Mouse (Mus musculus) midbrain, embryonic 15.5 days (tissue): ENCODE measurements around the gene Srrm3. TPM values are rescaled to one million over a fixed set of nuclear protein-coding genes. Genes with fewer than 3 reads are reported as not detected.

ENCODE experiments used
- ATAC-seq: fragments of 200-750 bp; cut with Nextera tagmentation; replicated peaks from 2 replicates; pipeline ENCODE4 v1.8.0; 2017; ENCODE audit warnings: moderate TSS enrichment
- H3K27ac ChIP-seq: fragments of 300-500 bp; sonication (generic); 2 replicates; pipeline ENCODE4 v1.5.1; 2015; ENCODE audit warnings: mild to moderate bottlenecking, inconsistent platforms
- H3K27me3 ChIP-seq: fragments of 300-500 bp; sonication (generic); replicated peaks from 2 replicates; pipeline ENCODE4 v1.6.1; 2015; ENCODE audit warnings: inconsistent platforms
- H3K36me3 ChIP-seq: fragments of 300-500 bp; sonication (generic); replicated peaks from 2 replicates; pipeline ENCODE4 v1.6.1; 2015; ENCODE audit warnings: inconsistent platforms
- H3K4me1 ChIP-seq: fragments of 300-500 bp; sonication (generic); 2 replicates; pipeline ENCODE4 v1.6.1; 2015; ENCODE audit warnings: inconsistent platforms
- H3K4me2 ChIP-seq: fragments of 300-500 bp; sonication (generic); 2 replicates; pipeline ENCODE4 v1.6.1; 2015; ENCODE audit warnings: inconsistent platforms, mild to moderate bottlenecking, moderate library complexity
- H3K4me3 ChIP-seq: fragments of 300-500 bp; sonication (generic); 2 replicates; pipeline ENCODE4 v1.5.1; 2015; ENCODE audit warnings: mild to moderate bottlenecking, inconsistent platforms
- H3K9ac ChIP-seq: fragments of 300-500 bp; sonication (generic); 2 replicates; pipeline ENCODE4 v1.6.1; 2015; ENCODE audit warnings: mild to moderate bottlenecking, inconsistent platforms
- H3K9me3 ChIP-seq: fragments of 300-500 bp; sonication (generic); 2 replicates; pipeline ENCODE4 v1.6.1; 2016; ENCODE audit warnings: inconsistent platforms
- WGBS: fragments of 180-500 bp; shearing (Covaris S2); methylation state at CpG from one replicate; pipeline ENCODE4 v1.1.7; 2015; ENCODE audit warnings: mixed read lengths; 5-methylcytosine and 5-hydroxymethylcytosine counted together
- polyA plus RNA-seq: library from polyadenylated mRNA; unstranded; fragments of >200 nt; fragmentation: Nextera tagmentation; extraction: Ambion mirVana; gene quantifications from 2 replicates; pipeline ENCODE4 v1.2.1, GENCODE M21; 2015

Gene Srrm3
- polyA plus RNA-seq, 1 experiment from 2014 or later, result 111 TPM

DNA sequence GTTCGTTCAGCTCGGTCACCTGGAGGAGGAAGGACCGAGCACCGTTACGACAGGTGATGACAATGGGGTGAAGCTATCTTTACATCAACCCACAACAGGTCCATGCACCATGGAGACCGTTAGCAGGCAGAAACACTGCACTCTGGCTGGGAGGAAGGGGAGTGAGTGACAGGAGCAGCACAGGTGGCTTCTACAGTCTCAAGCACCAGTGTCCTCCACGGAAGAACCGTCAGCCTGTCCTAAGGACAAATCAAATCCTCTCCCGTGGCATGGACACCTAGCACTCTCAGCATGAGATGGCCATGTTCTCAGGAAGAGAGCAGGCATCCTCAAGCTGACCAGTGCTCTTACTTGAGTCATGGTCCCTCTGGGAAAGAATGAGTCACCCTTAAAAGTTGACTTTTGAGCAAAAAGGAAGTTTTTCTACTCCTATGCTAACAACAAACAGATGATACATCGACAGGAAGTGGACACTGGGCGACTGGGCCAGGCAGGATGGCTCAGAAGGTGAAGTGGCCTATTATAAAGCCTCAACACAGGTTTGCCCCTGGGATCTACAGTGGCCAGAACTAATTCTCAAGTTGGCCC lies 105.0 kb downstream of the Srrm3 start:
- ATAC-seq, result no peak
- Histone ChIP-seq H3K27ac (no peak overlapping the region), H3K4me2 (no peak overlapping the region), H3K4me3 (no peak overlapping the region), H3K9me3 (no peaks in the 10 kb centered on the region), H3K4me1 (0 out of 2 replicates have a peak, but pooled peaks cover 9% of the 10 kb centered on the region), H3K9ac (no peak overlapping the region), H3K27me3 (no peaks in the 10 kb centered on the region), H3K36me3 (peaks cover 36% of the 10 kb centered on the region)
- 89% methylated on average over 11 of the region's 11 CpGs for WGBS

DNA sequence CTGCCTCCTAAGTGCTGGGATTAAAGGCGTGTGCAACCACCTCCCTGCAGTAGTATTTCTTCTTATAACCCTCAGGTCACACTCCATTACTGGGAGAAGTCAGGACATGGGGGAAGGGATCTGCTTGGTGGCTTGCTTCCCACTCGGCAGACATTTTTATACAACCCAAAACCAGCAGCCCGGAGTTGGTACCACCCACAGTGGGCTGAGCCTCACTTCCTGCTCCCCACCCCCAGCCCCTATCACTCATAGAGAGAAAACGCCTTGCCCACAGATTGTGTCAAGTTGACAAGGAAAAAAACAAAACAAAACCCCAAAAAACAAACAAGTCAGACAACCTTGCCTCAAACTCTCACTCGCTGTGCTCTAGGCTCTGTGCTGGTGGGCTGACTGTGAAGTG lies 106.5 kb downstream of the Srrm3 start:
- no peak overlapping the region for H3K4me3 ChIP-seq
- H3K4me2 ChIP-seq, result no peak overlapping the region
- no peaks in the 10 kb centered on the region for H3K9me3 ChIP-seq
- WGBS, result 87% methylated on average over 5 of the region's 5 CpGs
- H3K27ac ChIP-seq, result no peak overlapping the region
- no peaks in the 10 kb centered on the region for H3K27me3 ChIP-seq
- 0 out of 2 replicates have a peak, but pooled peaks cover 9% of the 10 kb centered on the region for H3K4me1 ChIP-seq
- no peak for ATAC-seq
- peaks cover 29% of the 10 kb centered on the region for H3K36me3 ChIP-seq
- no peak overlapping the region for H3K9ac ChIP-seq

DNA sequence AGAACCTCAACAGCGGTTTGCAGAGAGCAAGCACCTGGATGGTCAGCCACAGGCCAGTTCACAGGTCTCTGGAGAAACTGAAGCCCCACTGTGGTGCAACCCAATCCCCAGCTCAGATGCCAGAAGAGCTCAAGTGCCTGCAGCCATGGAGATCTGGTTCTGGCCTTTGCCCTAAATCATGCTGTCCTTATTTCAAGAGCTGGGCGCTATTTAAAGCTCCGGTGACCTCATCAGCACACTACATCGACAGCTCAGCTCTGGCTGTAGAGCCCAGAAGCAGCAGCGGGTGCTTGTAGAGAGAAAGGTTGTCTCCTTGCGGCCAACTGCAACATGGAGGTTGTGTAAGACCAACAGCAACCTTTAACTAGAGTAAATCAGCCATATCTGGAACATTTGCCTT lies 107.5 kb downstream of the Srrm3 start:
- Histone ChIP-seq H3K9ac (no peak overlapping the region), H3K27me3 (no peaks in the 10 kb centered on the region), H3K27ac (no peak overlapping the region), H3K36me3 (peaks cover 32% of the 10 kb centered on the region), H3K4me2 (no peak overlapping the region), H3K9me3 (no peaks in the 10 kb centered on the region), H3K4me3 (no peak overlapping the region), H3K4me1 (0 out of 2 replicates have a peak, but pooled peaks cover 7% of the 10 kb centered on the region)
- ATAC-seq, result no peak
- 89% methylated on average over 6 of the region's 6 CpGs for WGBS

DNA sequence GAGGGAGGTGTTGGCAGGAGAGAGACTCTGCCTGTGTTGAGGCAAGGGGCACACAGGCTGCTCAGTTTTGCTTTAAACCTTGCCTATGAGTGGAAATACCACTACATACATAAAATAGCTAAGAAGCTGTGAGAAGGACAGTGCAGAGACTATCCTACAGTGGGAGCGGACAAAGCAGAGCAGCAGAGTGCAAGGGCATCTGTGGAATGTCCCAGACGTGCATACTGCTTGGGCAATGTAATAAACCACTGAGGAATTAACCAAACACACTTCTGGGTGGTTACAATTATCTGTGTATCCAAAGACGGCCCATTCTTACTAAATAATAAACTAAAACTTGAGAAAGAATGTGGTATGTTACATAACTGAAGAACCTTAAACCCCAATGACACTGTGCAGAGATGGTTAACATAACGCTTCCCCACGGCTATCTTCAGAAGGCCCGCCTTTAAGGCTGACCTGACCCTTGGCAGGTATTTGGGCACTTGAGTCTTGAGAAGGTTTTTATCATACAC lies 109.4 kb downstream of the Srrm3 start:
- no peak overlapping the region for H3K27ac ChIP-seq
- no peak overlapping the region for H3K4me3 ChIP-seq
- no peak for ATAC-seq
- no peaks in the 10 kb centered on the region for H3K27me3 ChIP-seq
- peaks cover 14% of the 10 kb centered on the region for H3K36me3 ChIP-seq
- no peak overlapping the region for H3K4me2 ChIP-seq
- no peaks in the 10 kb centered on the region for H3K9me3 ChIP-seq
- no peak overlapping the region for H3K9ac ChIP-seq
- 0 out of 2 replicates have a peak, but pooled peaks cover 7% of the 10 kb centered on the region for H3K4me1 ChIP-seq
- 95% methylated on average over 6 of the region's 6 CpGs for WGBS

DNA sequence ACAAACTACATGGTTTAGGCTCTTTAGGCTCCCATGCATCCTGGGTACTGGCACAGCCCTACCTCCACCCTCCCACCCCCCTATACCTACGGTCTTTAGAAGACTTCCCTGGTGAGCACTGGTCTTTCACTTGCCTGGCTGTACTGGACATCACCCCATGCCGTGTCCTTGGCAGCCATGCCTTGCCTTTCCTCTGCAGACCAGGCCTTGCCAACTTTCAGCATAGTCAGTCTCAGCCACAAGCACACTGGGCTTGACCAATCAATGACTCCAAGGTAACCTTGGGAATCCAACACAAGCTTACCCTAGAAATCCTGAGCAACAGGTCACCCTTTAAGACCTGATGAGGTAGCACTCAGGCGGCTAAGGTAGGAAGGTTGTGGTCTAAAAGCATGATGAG lies 109.9 kb downstream of the Srrm3 start:
- no peaks in the 10 kb centered on the region for H3K9me3 ChIP-seq
- no peak overlapping the region for H3K4me2 ChIP-seq
- WGBS, result 97% methylated on average over 3 of the region's 3 CpGs
- no peak overlapping the region for H3K9ac ChIP-seq
- ATAC-seq, result no peak
- H3K36me3 ChIP-seq, result peaks cover 14% of the 10 kb centered on the region
- H3K4me1 ChIP-seq, result 0 out of 2 replicates have a peak, but pooled peaks cover 7% of the 10 kb centered on the region
- H3K27me3 ChIP-seq, result no peaks in the 10 kb centered on the region
- H3K4me3 ChIP-seq, result no peak overlapping the region
- no peak overlapping the region for H3K27ac ChIP-seq

DNA sequence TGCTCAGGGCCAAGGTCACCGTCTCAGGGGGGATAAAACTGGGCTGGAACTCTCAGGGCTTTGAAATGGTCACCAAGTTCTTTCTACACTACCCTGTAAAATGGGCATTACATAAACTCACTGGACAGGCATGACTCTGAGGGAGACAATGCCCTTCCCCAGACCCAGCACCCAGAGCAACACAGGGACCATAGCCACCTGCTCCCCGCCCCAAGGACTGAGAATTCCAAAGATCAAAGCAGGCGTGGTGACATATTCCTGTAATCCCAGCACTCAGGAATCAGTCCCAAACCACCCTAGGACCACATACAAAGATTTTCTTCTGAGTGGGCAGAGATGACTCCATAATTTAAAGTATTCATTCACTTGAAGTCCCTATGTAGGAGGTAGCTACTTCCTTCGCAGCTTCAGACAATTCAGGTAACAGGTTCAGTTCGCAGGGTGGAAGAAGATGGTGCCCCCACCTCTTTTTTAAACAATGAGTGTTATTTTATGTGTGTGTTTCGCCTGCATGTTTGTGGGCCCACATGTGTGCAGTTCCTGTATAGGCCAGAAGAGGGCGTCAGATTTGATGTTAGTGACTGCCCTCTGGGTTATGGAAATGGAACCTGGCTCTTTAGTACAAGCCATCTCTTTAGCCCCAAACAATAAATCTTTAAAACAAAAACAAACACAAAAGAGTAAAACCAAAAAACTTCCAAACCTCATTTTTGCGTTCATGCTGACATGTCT lies 110.8 kb downstream of the Srrm3 start:
- ATAC-seq, result no peak
- 0 out of 2 replicates have a peak, but pooled peaks cover 4% of the 10 kb centered on the region for H3K4me1 ChIP-seq
- no peaks in the 10 kb centered on the region for H3K27me3 ChIP-seq
- no peak overlapping the region for H3K4me2 ChIP-seq
- H3K27ac ChIP-seq, result no peak overlapping the region
- no peak overlapping the region for H3K4me3 ChIP-seq
- 92% methylated on average over 8 of the region's 8 CpGs for WGBS
- no peak overlapping the region for H3K9ac ChIP-seq
- H3K9me3 ChIP-seq, result no peaks in the 10 kb centered on the region
- H3K36me3 ChIP-seq, result peaks cover 18% of the 10 kb centered on the region

DNA sequence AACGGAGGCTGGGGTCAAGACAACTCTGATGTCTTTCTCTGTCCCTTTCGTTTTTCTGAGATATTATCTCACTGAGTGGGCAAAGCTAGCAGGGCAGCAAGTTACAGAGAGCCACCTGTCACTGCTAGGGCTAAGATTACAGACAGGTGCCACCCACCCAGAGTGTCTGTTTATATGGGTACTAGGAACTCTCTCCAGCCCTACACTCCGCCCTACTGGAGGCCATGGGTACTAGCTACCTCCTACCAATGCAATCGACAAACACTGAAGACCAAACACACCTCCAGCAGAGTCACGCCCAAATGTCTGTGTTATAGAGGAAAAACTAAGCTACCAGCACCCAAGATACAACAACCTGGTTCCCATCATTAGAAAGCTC lies 111.4 kb downstream of the Srrm3 start:
- no peak for ATAC-seq
- H3K9ac ChIP-seq, result no peak overlapping the region
- H3K27ac ChIP-seq, result no peak overlapping the region
- no peaks in the 10 kb centered on the region for H3K9me3 ChIP-seq
- no peak overlapping the region for H3K4me3 ChIP-seq
- peaks cover 18% of the 10 kb centered on the region for H3K36me3 ChIP-seq
- H3K4me2 ChIP-seq, result no peak overlapping the region
- WGBS, result 97% methylated on average over 5 of the region's 5 CpGs
- H3K4me1 ChIP-seq, result 0 out of 2 replicates have a peak, but pooled peaks cover 4% of the 10 kb centered on the region
- H3K27me3 ChIP-seq, result no peaks in the 10 kb centered on the region

DNA sequence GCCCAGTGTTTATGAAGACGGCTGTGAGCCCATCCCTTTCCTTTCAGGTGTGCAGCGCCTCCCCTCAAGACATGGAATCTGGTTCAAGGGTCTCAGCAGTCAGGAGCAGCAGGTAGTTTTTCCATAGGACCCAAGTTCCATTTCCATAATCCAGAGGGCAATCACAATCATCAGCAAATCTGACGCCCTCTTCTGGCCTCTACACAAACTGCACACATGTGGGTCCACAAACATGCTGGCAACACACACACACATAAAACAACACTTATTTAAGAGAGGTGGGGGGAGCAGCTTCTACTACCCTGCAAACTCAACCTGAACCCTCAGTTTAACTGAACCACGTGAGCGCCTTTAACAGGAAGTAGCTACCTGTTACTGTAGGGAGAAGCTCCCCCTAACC lies 111.9 kb downstream of the Srrm3 start:
- H3K36me3 ChIP-seq, result peaks cover 18% of the 10 kb centered on the region
- H3K27ac ChIP-seq, result no peak overlapping the region
- 0 out of 2 replicates have a peak, but pooled peaks cover 4% of the 10 kb centered on the region for H3K4me1 ChIP-seq
- no peak overlapping the region for H3K9ac ChIP-seq
- ATAC-seq, result no peak
- H3K4me2 ChIP-seq, result no peak overlapping the region
- H3K27me3 ChIP-seq, result no peaks in the 10 kb centered on the region
- WGBS, result 94% methylated on average over 5 of the region's 5 CpGs
- H3K4me3 ChIP-seq, result no peak overlapping the region
- H3K9me3 ChIP-seq, result no peaks in the 10 kb centered on the region

DNA sequence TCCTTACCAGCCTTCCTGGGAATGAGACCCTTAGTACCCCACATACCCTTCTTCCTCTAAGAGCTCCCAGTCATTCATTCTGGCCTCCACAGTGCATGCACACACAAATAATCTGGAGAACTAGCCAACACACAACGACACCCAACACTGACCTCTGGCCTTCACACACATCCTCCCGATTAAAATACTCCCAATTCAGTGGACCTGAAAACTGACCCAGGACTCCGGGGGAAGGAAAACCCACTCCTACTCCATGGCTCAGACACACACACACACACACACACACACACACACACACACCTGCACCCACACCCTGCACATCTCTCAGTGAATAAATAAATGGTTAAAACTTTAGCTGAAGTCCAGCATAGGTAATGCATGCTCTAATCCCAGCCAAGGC lies 113.2 kb downstream of the Srrm3 start:
- Histone ChIP-seq H3K27me3 (no peaks in the 10 kb centered on the region), H3K27ac (no peak overlapping the region), H3K4me3 (no peak overlapping the region), H3K9ac (no peak overlapping the region), H3K9me3 (no peaks in the 10 kb centered on the region), H3K4me1 (no peaks in the 10 kb centered on the region), H3K4me2 (no peak overlapping the region), H3K36me3 (peaks cover 18% of the 10 kb centered on the region)
- 86% methylated on average over 3 of the region's 3 CpGs for WGBS
- no peak for ATAC-seq

DNA sequence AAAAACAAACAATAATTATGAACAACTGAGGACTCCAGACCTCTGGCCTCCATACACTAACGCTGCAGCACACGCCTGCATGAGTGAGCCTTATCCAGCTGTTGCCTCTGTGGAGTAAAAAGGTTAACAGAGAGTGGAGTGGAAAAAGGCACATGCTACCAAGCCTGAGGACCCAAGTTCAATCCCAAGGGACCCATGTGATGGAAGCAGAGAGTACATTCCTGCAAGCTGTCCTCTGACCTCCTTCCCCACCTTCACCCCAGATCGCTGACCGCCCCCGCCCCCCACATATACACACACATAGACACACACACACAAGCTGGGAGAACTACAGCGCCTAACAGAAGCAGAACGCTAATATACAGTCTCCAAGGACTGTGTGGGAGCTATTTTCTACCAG lies 117.2 kb downstream of the Srrm3 start:
- ATAC-seq, result no peak
- Histone ChIP-seq H3K36me3 (peaks cover 14% of the 10 kb centered on the region), H3K27me3 (no peaks in the 10 kb centered on the region), H3K4me3 (no peak overlapping the region), H3K4me1 (peaks cover 25% of the 10 kb centered on the region), H3K9ac (no peak overlapping the region), H3K4me2 (no peak overlapping the region), H3K27ac (no peak overlapping the region), H3K9me3 (no peaks in the 10 kb centered on the region)
- 90% methylated on average over 7 of the region's 7 CpGs for WGBS
